11 mouse cellular contexts compared by ENCODE assay signal in genomic region chr9:118767008-118767407, GRCm38 (mm10).
"Had no signal": no experiment of that assay in that cellular context is flagged by ENCODE, and none has a peak within 500 bp of the region (broad histone marks: within the 10 kb centered on the region; RNA-seq: fewer than 3 reads in every experiment).

No protein-coding gene starts in this region.

- H3K4me2 ChIP-seq: limb, embryonic 15.5 days; liver, embryonic 13.5 days; lung, embryonic 15.5 days; midbrain, embryonic 11.5 days; midbrain, embryonic 15.5 days had no signal

- ATAC-seq: liver, postnatal 0 days; midbrain, embryonic 15.5 days had no signal

- DNase-seq: kidney, adult 8-10 months; kidney, postnatal 25 days; liver, embryonic 13.5 days; liver, postnatal 0 days; thymus, adult 2 months; thymus, postnatal 25 days had no signal

- H3K27ac ChIP-seq: left cerebral cortex, adult 2 months; limb, embryonic 15.5 days; liver, embryonic 13.5 days; lung, embryonic 15.5 days; midbrain, embryonic 15.5 days had no signal

- H3K36me3 ChIP-seq: limb, embryonic 15.5 days; liver, embryonic 13.5 days; lung, embryonic 15.5 days; midbrain, embryonic 15.5 days had no signal

- H3K27me3 ChIP-seq: limb, embryonic 15.5 days; liver, embryonic 13.5 days; lung, embryonic 15.5 days; midbrain, embryonic 15.5 days had no signal

- H3K4me1 ChIP-seq: midbrain, embryonic 15.5 days had no signal

- H3K9me3 ChIP-seq: limb, embryonic 15.5 days; liver, embryonic 13.5 days; lung, embryonic 15.5 days; midbrain, embryonic 15.5 days had no signal

- H3K9ac ChIP-seq: limb, embryonic 15.5 days; liver, embryonic 13.5 days; liver, postnatal 0 days; lung, embryonic 15.5 days; midbrain, embryonic 15.5 days had no signal

- H3K4me3 ChIP-seq: left cerebral cortex, adult 2 months; limb, embryonic 15.5 days; liver, embryonic 13.5 days; lung, embryonic 15.5 days; midbrain, embryonic 15.5 days had no signal
